Mouse (Mus musculus) stomach, postnatal 0 days (tissue): ENCODE results near the gene Olfr520.

Experiments
- CTCF ChIP-seq: IDR thresholded peaks from 2 replicates; pipeline ENCODE4 v1.5.1; 2016; ENCODE audit warnings: antibody characterized with exemption, low read depth, mild to moderate bottlenecking, moderate library complexity
- EP300 ChIP-seq: optimal IDR thresholded peaks from 2 replicates; pipeline ENCODE3; 2016; ENCODE audit warnings: antibody characterized with exemption

- no peak for TF ChIP-seq CTCF
- TF ChIP-seq EP300 = no peak
These were observed 4.5 kb downstream of the Olfr520 start for GRCm38 (mm10) chr7:99734612-99735011.
